Mouse (Mus musculus): Measurements from ENCODE around the gene Prss41. TPM values are rescaled to one million over a fixed set of nuclear protein-coding genes. Genes with fewer than 3 reads are reported as not detected.

Gene Prss41
- polyA plus RNA-seq, 1 experiment from 2014 or later: 2.1 TPM

GRCm38 (mm10) chr17:23823018-23823417 lies 21.0 kb downstream of the Prss41 start:
- Histone ChIP-seq H3K9me3 (replicated peaks; ENCODE audit: control insufficient read depth, low read length) (no peaks in the 10 kb centered on the region; the same call in 1 of the 2 replicates), H3K4me3 (ENCODE audit: low read depth, low read length) (no peak overlapping the region), H3K4me2 (ENCODE audit: low read depth, low read length) (no peak overlapping the region), H3K27ac (replicated peaks; ENCODE audit: low read depth, low read length) (no peak overlapping the region), H3K4me1 (ENCODE audit: control insufficient read depth, insufficient read depth, low read length) (peaks cover 2% of the 10 kb centered on the region; the same call in 1 of the 2 replicates), H3K27me3 (ENCODE audit: control insufficient read depth, insufficient read depth, low read length) (no peaks in the 10 kb centered on the region), H3K9ac (replicated peaks; ENCODE audit: low read length) (no peak overlapping the region), H3K36me3 (replicated peaks; ENCODE audit: control insufficient read depth, insufficient read depth, low read depth, low read length) (peaks cover 51% of the 10 kb centered on the region)
- DNase-seq (ENCODE audit: low spot score) (no peak), ATAC-seq (replicated peaks; ENCODE audit: insufficient number of reproducible peaks, low FRiP score, low TSS enrichment, low read depth) (no peak)
- WGBS: 84% methylated on average over 16 of the region's 16 CpGs

- no peak overlapping the region for H3K9ac ChIP-seq (replicated peaks; ENCODE audit: low read length)
- no peaks in the 10 kb centered on the region for H3K27me3 ChIP-seq (ENCODE audit: control insufficient read depth, insufficient read depth, low read length)
- 77% methylated on average over 6 of the region's 6 CpGs for WGBS
- H3K36me3 ChIP-seq (replicated peaks; ENCODE audit: control insufficient read depth, insufficient read depth, low read depth, low read length): peaks cover 60% of the 10 kb centered on the region
- no peak overlapping the region for H3K27ac ChIP-seq (replicated peaks; ENCODE audit: low read depth, low read length)
- no peak overlapping the region for H3K4me3 ChIP-seq (ENCODE audit: low read depth, low read length)
- DNase-seq (ENCODE audit: low spot score): no peak
- no peaks in the 10 kb centered on the region for H3K4me1 ChIP-seq (ENCODE audit: control insufficient read depth, insufficient read depth, low read length)
- H3K4me2 ChIP-seq (ENCODE audit: low read depth, low read length): no peak overlapping the region
- ATAC-seq (replicated peaks; ENCODE audit: insufficient number of reproducible peaks, low FRiP score, low TSS enrichment, low read depth): no peak
- H3K9me3 ChIP-seq (replicated peaks; ENCODE audit: control insufficient read depth, low read length): no peaks in the 10 kb centered on the region; the same call in 1 of the 2 replicates
These were observed 21.9 kb downstream of the Prss41 start for GRCm38 (mm10) chr17:23822094-23822493.

GRCm38 (mm10) chr17:23820731-23821130 lies 23.2 kb downstream of the Prss41 start:
- Histone ChIP-seq H3K27ac (replicated peaks; ENCODE audit: low read depth, low read length) (no peak overlapping the region), H3K9me3 (replicated peaks; ENCODE audit: control insufficient read depth, low read length) (no peaks in the 10 kb centered on the region; the same call in 1 of the 2 replicates), H3K27me3 (ENCODE audit: control insufficient read depth, insufficient read depth, low read length) (no peaks in the 10 kb centered on the region), H3K36me3 (replicated peaks; ENCODE audit: control insufficient read depth, insufficient read depth, low read depth, low read length) (peaks cover 73% of the 10 kb centered on the region), H3K9ac (replicated peaks; ENCODE audit: low read length) (no peak overlapping the region), H3K4me1 (ENCODE audit: control insufficient read depth, insufficient read depth, low read length) (no peaks in the 10 kb centered on the region), H3K4me2 (ENCODE audit: low read depth, low read length) (no peak overlapping the region), H3K4me3 (ENCODE audit: low read depth, low read length) (no peak overlapping the region)
- DNase-seq (ENCODE audit: low spot score) (no peak), ATAC-seq (replicated peaks; ENCODE audit: insufficient number of reproducible peaks, low FRiP score, low TSS enrichment, low read depth) (no peak)
- WGBS: 95% methylated on average over 5 of the region's 5 CpGs

GRCm38 (mm10) chr17:23819235-23819634 lies 24.7 kb downstream of the Prss41 start:
- Histone ChIP-seq H3K9ac (replicated peaks; ENCODE audit: low read length) (no peak overlapping the region), H3K4me1 (ENCODE audit: control insufficient read depth, insufficient read depth, low read length) (no peaks in the 10 kb centered on the region), H3K27ac (replicated peaks; ENCODE audit: low read depth, low read length) (no peak overlapping the region), H3K9me3 (replicated peaks; ENCODE audit: control insufficient read depth, low read length) (no peaks in the 10 kb centered on the region; the same call in 1 of the 2 replicates), H3K4me3 (ENCODE audit: low read depth, low read length) (no peak overlapping the region), H3K36me3 (replicated peaks; ENCODE audit: control insufficient read depth, insufficient read depth, low read depth, low read length) (peaks cover 83% of the 10 kb centered on the region), H3K4me2 (ENCODE audit: low read depth, low read length) (no peak overlapping the region), H3K27me3 (ENCODE audit: control insufficient read depth, insufficient read depth, low read length) (no peaks in the 10 kb centered on the region)
- DNase-seq (ENCODE audit: low spot score) (no peak), ATAC-seq (replicated peaks; ENCODE audit: insufficient number of reproducible peaks, low FRiP score, low TSS enrichment, low read depth) (no peak)
- 98% methylated on average over 25 of the region's 25 CpGs for WGBS

GRCm38 (mm10) chr17:23818579-23818978 lies 25.4 kb downstream of the Prss41 start:
- ATAC-seq (replicated peaks; ENCODE audit: insufficient number of reproducible peaks, low FRiP score, low TSS enrichment, low read depth) (no peak), DNase-seq (ENCODE audit: low spot score) (no peak)
- Histone ChIP-seq H3K27me3 (ENCODE audit: control insufficient read depth, insufficient read depth, low read length) (no peaks in the 10 kb centered on the region), H3K4me2 (ENCODE audit: low read depth, low read length) (no peak overlapping the region), H3K9ac (replicated peaks; ENCODE audit: low read length) (no peak overlapping the region), H3K4me1 (ENCODE audit: control insufficient read depth, insufficient read depth, low read length) (no peaks in the 10 kb centered on the region), H3K9me3 (replicated peaks; ENCODE audit: control insufficient read depth, low read length) (no peaks in the 10 kb centered on the region; the same call in 1 of the 2 replicates), H3K36me3 (replicated peaks; ENCODE audit: control insufficient read depth, insufficient read depth, low read depth, low read length) (peaks cover 83% of the 10 kb centered on the region), H3K4me3 (ENCODE audit: low read depth, low read length) (no peak overlapping the region), H3K27ac (replicated peaks; ENCODE audit: low read depth, low read length) (no peak overlapping the region)
- 98% methylated on average over 8 of the region's 8 CpGs for WGBS

GRCm38 (mm10) chr17:23815641-23816040 lies 28.3 kb downstream of the Prss41 start:
- WGBS: over 99% methylated on average over 16 of the region's 16 CpGs
- ATAC-seq (replicated peaks; ENCODE audit: insufficient number of reproducible peaks, low FRiP score, low TSS enrichment, low read depth) (no peak), DNase-seq (ENCODE audit: low spot score) (no peak)
- Histone ChIP-seq H3K4me2 (ENCODE audit: low read depth, low read length) (no peak overlapping the region), H3K27me3 (ENCODE audit: control insufficient read depth, insufficient read depth, low read length) (no peaks in the 10 kb centered on the region), H3K9me3 (replicated peaks; ENCODE audit: control insufficient read depth, low read length) (no peaks in the 10 kb centered on the region; the same call in 1 of the 2 replicates), H3K9ac (replicated peaks; ENCODE audit: low read length) (no peak overlapping the region), H3K4me3 (ENCODE audit: low read depth, low read length) (no peak overlapping the region), H3K27ac (replicated peaks; ENCODE audit: low read depth, low read length) (no peak overlapping the region), H3K36me3 (replicated peaks; ENCODE audit: control insufficient read depth, insufficient read depth, low read depth, low read length) (peaks cover 75% of the 10 kb centered on the region), H3K4me1 (ENCODE audit: control insufficient read depth, insufficient read depth, low read length) (no peaks in the 10 kb centered on the region)

GRCm38 (mm10) chr17:23807918-23808317 lies 36.1 kb downstream of the Prss41 start:
- H3K9ac ChIP-seq (replicated peaks; ENCODE audit: low read length): no peak overlapping the region
- DNase-seq (ENCODE audit: low spot score): no peak
- H3K4me3 ChIP-seq (ENCODE audit: low read depth, low read length): no peak overlapping the region
- ATAC-seq (replicated peaks; ENCODE audit: insufficient number of reproducible peaks, low FRiP score, low TSS enrichment, low read depth): no peak
- no peaks in the 10 kb centered on the region for H3K9me3 ChIP-seq (replicated peaks; ENCODE audit: control insufficient read depth, low read length)
- H3K4me1 ChIP-seq (ENCODE audit: control insufficient read depth, insufficient read depth, low read length): no peaks in the 10 kb centered on the region
- no peak overlapping the region for H3K4me2 ChIP-seq (ENCODE audit: low read depth, low read length)
- H3K27me3 ChIP-seq (ENCODE audit: control insufficient read depth, insufficient read depth, low read length): no peaks in the 10 kb centered on the region
- 83% methylated on average over 3 of the region's 3 CpGs for WGBS
- H3K36me3 ChIP-seq (replicated peaks; ENCODE audit: control insufficient read depth, insufficient read depth, low read depth, low read length): peaks cover 9% of the 10 kb centered on the region
- no peak overlapping the region for H3K27ac ChIP-seq (replicated peaks; ENCODE audit: low read depth, low read length)

- Histone ChIP-seq H3K9ac (replicated peaks; ENCODE audit: low read length) (no peak overlapping the region), H3K27me3 (ENCODE audit: control insufficient read depth, insufficient read depth, low read length) (no peaks in the 10 kb centered on the region), H3K9me3 (replicated peaks; ENCODE audit: control insufficient read depth, low read length) (no peaks in the 10 kb centered on the region), H3K27ac (replicated peaks; ENCODE audit: low read depth, low read length) (no peak overlapping the region), H3K36me3 (replicated peaks; ENCODE audit: control insufficient read depth, insufficient read depth, low read depth, low read length) (peaks cover 5% of the 10 kb centered on the region), H3K4me3 (ENCODE audit: low read depth, low read length) (no peak overlapping the region; the same call in 1 of the 2 replicates), H3K4me2 (ENCODE audit: low read depth, low read length) (no peak overlapping the region), H3K4me1 (ENCODE audit: control insufficient read depth, insufficient read depth, low read length) (no peaks in the 10 kb centered on the region)
- ATAC-seq (replicated peaks; ENCODE audit: insufficient number of reproducible peaks, low FRiP score, low TSS enrichment, low read depth) (no peak), DNase-seq (ENCODE audit: low spot score) (no peak)
- WGBS: 82% methylated on average over 25 of the region's 25 CpGs
These were observed 37.1 kb downstream of the Prss41 start for GRCm38 (mm10) chr17:23806867-23807266.

Measured in embryonic facial prominence, embryonic 11.5 days (tissue).